Mouse (Mus musculus) forebrain, embryonic 14.5 days (tissue): ENCODE measurements at regions not wholly inside any gene's neighbourhood (a gene's known extent, or its start where the extent isn't known, plus 50 kb on each side); places are given as distances from the start of the nearest gene placed in this dataset.

ENCODE experiments used
- ATAC-seq: fragments of 200-750 bp; cut with Nextera tagmentation; 2 replicates; pipeline ENCODE4 v1.8.0; 2017; ENCODE audit warnings: mild to moderate bottlenecking, moderate library complexity
- DNase-seq: peaks from one replicate; pipeline ENCODE4 v3.0.0-alpha.2; 2015; ENCODE audit warnings: low spot score
- H3K27ac ChIP-seq: fragments of 300-500 bp; sonication (generic); 2 replicates; pipeline ENCODE4 v1.5.1; 2014; ENCODE audit warnings: low read depth, mild to moderate bottlenecking, control low read depth, low read length, moderate library complexity
- H3K27me3 ChIP-seq: fragments of 300-500 bp; sonication (generic); replicated peaks from 2 replicates; pipeline ENCODE4 v1.6.1; 2014; ENCODE audit warnings: low read length, control low read depth, mixed read lengths; ENCODE audit not compliant: control insufficient read depth, insufficient read depth
- H3K36me3 ChIP-seq: fragments of 300-500 bp; sonication (generic); 2 replicates; pipeline ENCODE4 v1.6.1; 2014; ENCODE audit warnings: low read length, control low read depth; ENCODE audit not compliant: control insufficient read depth, insufficient read depth
- H3K4me1 ChIP-seq: fragments of 300-500 bp; sonication (generic); 2 replicates; pipeline ENCODE4 v1.6.1; 2014; ENCODE audit warnings: antibody characterized with exemption, low read length, control low read depth; ENCODE audit not compliant: control insufficient read depth, insufficient read depth
- H3K4me2 ChIP-seq: fragments of 300-500 bp; sonication (generic); 2 replicates; pipeline ENCODE4 v1.6.1; 2014; ENCODE audit warnings: mild to moderate bottlenecking, control low read depth, low read length
- H3K4me3 ChIP-seq: fragments of 300-500 bp; sonication (generic); 2 replicates; pipeline ENCODE4 v1.5.1; 2014; ENCODE audit warnings: low read depth, low read length, control low read depth
- H3K9ac ChIP-seq: fragments of 300-500 bp; sonication (generic); 2 replicates; pipeline ENCODE4 v1.6.1; 2014; ENCODE audit warnings: mild to moderate bottlenecking, low read length, control low read depth, moderate library complexity
- H3K9me3 ChIP-seq: fragments of 300-500 bp; sonication (generic); replicated peaks from 2 replicates; pipeline ENCODE4 v1.6.1; 2016; ENCODE audit warnings: low read length, control low read depth, mixed read lengths; ENCODE audit not compliant: control insufficient read depth
- WGBS: fragments of 180-500 bp; shearing (Covaris S2); extraction: QIAGEN DNeasy Blood & Tissue Kit; methylation state at CpG from one replicate; pipeline ENCODE4 v1.1.7; 2014; 5-methylcytosine and 5-hydroxymethylcytosine counted together

GRCm38 (mm10) chr1:106086687-106087086 is 84.9 kb upstream of the Phlpp1 start:
- no peaks in the 10 kb centered on the region for H3K27me3 ChIP-seq
- H3K9ac ChIP-seq, result no peak overlapping the region
- 78% methylated on average over 1 of the region's 1 CpGs for WGBS
- no peak overlapping the region for H3K27ac ChIP-seq
- ATAC-seq (no peak), DNase-seq (no peak)
- no peak overlapping the region for H3K4me3 ChIP-seq
- H3K4me2 ChIP-seq, result no peak overlapping the region
- no peaks in the 10 kb centered on the region for H3K9me3 ChIP-seq
- no peaks in the 10 kb centered on the region for H3K4me1 ChIP-seq
- H3K36me3 ChIP-seq, result no peaks in the 10 kb centered on the region

- 80% methylated on average over 3 of the region's 3 CpGs for WGBS
- no peak for ATAC-seq
- no peaks in the 10 kb centered on the region for H3K27me3 ChIP-seq
Measured at GRCm38 (mm10) chr1:106092909-106093557, 78.5 kb upstream of the Phlpp1 start.

GRCm38 (mm10) chr1:106093813-106094212 is 77.7 kb upstream of the Phlpp1 start:
- Histone ChIP-seq H3K4me2 (no peak overlapping the region), H3K36me3 (no peaks in the 10 kb centered on the region), H3K27me3 (no peaks in the 10 kb centered on the region), H3K4me1 (no peaks in the 10 kb centered on the region), H3K9ac (no peak overlapping the region), H3K9me3 (no peaks in the 10 kb centered on the region), H3K27ac (no peak overlapping the region), H3K4me3 (no peak overlapping the region)
- ATAC-seq, result no peak
- DNase-seq, result no peak
- 83% methylated on average over 4 of the region's 4 CpGs for WGBS

More at GRCm38 (mm10) chr1:106092909-106093557, 78.5 kb upstream of the Phlpp1 start:
- DNase-seq, result no peak
- Histone ChIP-seq H3K27ac (no peak overlapping the region), H3K36me3 (no peaks in the 10 kb centered on the region), H3K4me1 (no peaks in the 10 kb centered on the region), H3K4me3 (no peak overlapping the region), H3K4me2 (no peak overlapping the region), H3K9me3 (no peaks in the 10 kb centered on the region), H3K9ac (no peak overlapping the region)

GRCm38 (mm10) chr1:106096324-106096723 is 75.2 kb upstream of the Phlpp1 start:
- DNase-seq (peak; percentile 64), ATAC-seq (peak; percentile 78; the same call in 1 of the 2 replicates)
- no peaks in the 10 kb centered on the region for H3K4me1 ChIP-seq
- no peaks in the 10 kb centered on the region for H3K9me3 ChIP-seq
- no peak overlapping the region for H3K4me3 ChIP-seq
- H3K4me2 ChIP-seq, result no peak overlapping the region
- H3K27ac ChIP-seq, result no peak overlapping the region
- H3K27me3 ChIP-seq, result no peaks in the 10 kb centered on the region
- 35% methylated on average over 4 of the region's 4 CpGs for WGBS
- H3K9ac ChIP-seq, result no peak overlapping the region
- H3K36me3 ChIP-seq, result no peaks in the 10 kb centered on the region

- no peaks in the 10 kb centered on the region for H3K9me3 ChIP-seq
- no peak overlapping the region for H3K27ac ChIP-seq
- H3K9ac ChIP-seq, result no peak overlapping the region
- DNase-seq (no peak), ATAC-seq (no peak)
- no peak overlapping the region for H3K4me2 ChIP-seq
- H3K36me3 ChIP-seq, result no peaks in the 10 kb centered on the region
- no peaks in the 10 kb centered on the region for H3K4me1 ChIP-seq
- 97% methylated on average over 4 of the region's 4 CpGs for WGBS
- H3K4me3 ChIP-seq, result no peak overlapping the region
- H3K27me3 ChIP-seq, result no peaks in the 10 kb centered on the region
Measured at GRCm38 (mm10) chr1:106097177-106097576, 74.4 kb upstream of the Phlpp1 start.

GRCm38 (mm10) chr1:106100611-106101010 is 70.9 kb upstream of the Phlpp1 start:
- Histone ChIP-seq H3K36me3 (no peaks in the 10 kb centered on the region), H3K27me3 (no peaks in the 10 kb centered on the region), H3K9me3 (no peaks in the 10 kb centered on the region), H3K4me2 (no peak overlapping the region), H3K4me3 (no peak overlapping the region), H3K27ac (no peak overlapping the region), H3K9ac (no peak overlapping the region), H3K4me1 (no peaks in the 10 kb centered on the region)
- no peak for DNase-seq
- WGBS, result 88% methylated on average over 3 of the region's 3 CpGs
- no peak for ATAC-seq

GRCm38 (mm10) chr1:106102537-106102936 is 69.0 kb upstream of the Phlpp1 start:
- WGBS, result 83% methylated on average over 5 of the region's 5 CpGs
- H3K4me2 ChIP-seq, result no peak overlapping the region
- no peak for ATAC-seq
- H3K27me3 ChIP-seq, result no peaks in the 10 kb centered on the region
- no peaks in the 10 kb centered on the region for H3K4me1 ChIP-seq
- H3K27ac ChIP-seq, result no peak overlapping the region
- no peak overlapping the region for H3K9ac ChIP-seq
- no peaks in the 10 kb centered on the region for H3K9me3 ChIP-seq
- no peak for DNase-seq
- no peak overlapping the region for H3K4me3 ChIP-seq
- no peaks in the 10 kb centered on the region for H3K36me3 ChIP-seq

- H3K4me2 ChIP-seq, result no peak overlapping the region
- H3K27me3 ChIP-seq, result no peaks in the 10 kb centered on the region
- no peaks in the 10 kb centered on the region for H3K36me3 ChIP-seq
- 74% methylated on average over 5 of the region's 5 CpGs for WGBS
- no peak overlapping the region for H3K27ac ChIP-seq
- DNase-seq, result no peak
- H3K4me1 ChIP-seq, result no peaks in the 10 kb centered on the region
- ATAC-seq, result no peak
- no peaks in the 10 kb centered on the region for H3K9me3 ChIP-seq
- H3K9ac ChIP-seq, result no peak overlapping the region
- H3K4me3 ChIP-seq, result no peak overlapping the region
Measured at GRCm38 (mm10) chr1:106109081-106109480, 62.5 kb upstream of the Phlpp1 start.
